Mouse (Mus musculus): ENCODE measurements at regions not wholly inside any gene's neighbourhood (a gene's known extent, or its start where the extent isn't known, plus 50 kb on each side); places are given as distances from the start of the nearest gene placed in this dataset.
A peak's percentile ranks its signal among the peaks of the same experiment; 100 is the strongest.

- Histone ChIP-seq H3K4me2 (ENCODE audit: low read depth, low read length) (no peak overlapping the region), H3K27me3 (ENCODE audit: insufficient read depth, low read length) (no peaks in the 10 kb centered on the region), H3K4me3 (ENCODE audit: low read length) (no peak overlapping the region), H3K9me3 (ENCODE audit: low read length) (no peaks in the 10 kb centered on the region), H3K9ac (replicated peaks; ENCODE audit: low read length) (no peak overlapping the region), H3K4me1 (ENCODE audit: insufficient read depth, low read length) (no peaks in the 10 kb centered on the region), H3K36me3 (ENCODE audit: insufficient read depth, low read length) (no peaks in the 10 kb centered on the region), H3K27ac (no peak overlapping the region)
- TF ChIP-seq CTCF (IDR thresholded peaks at IDR 0.05; ENCODE audit: low read depth): no peak
- no peak for DNase-seq (ENCODE audit: low spot score)
- ATAC-seq: no peak
These were observed 718.7 kb downstream of the Trhde start for GRCm38 (mm10) chr10:114083441-114083840.

- H3K4me1 ChIP-seq (ENCODE audit: insufficient read depth, low read length): no peaks in the 10 kb centered on the region
- TF ChIP-seq CTCF (IDR thresholded peaks at IDR 0.05; ENCODE audit: low read depth): no peak
These were observed 760.1 kb downstream of the Trhde start for GRCm38 (mm10) chr10:114041991-114042390.

GRCm38 (mm10) chr10:114013427-114013826, 788.7 kb downstream of the Trhde start:
- no peak for TF ChIP-seq CTCF (IDR thresholded peaks at IDR 0.05; ENCODE audit: low read depth)
- no peaks in the 10 kb centered on the region for H3K9me3 ChIP-seq (ENCODE audit: low read length)
- H3K4me2 ChIP-seq (ENCODE audit: low read depth, low read length): no peak overlapping the region
- H3K9ac ChIP-seq (replicated peaks; ENCODE audit: low read length): no peak overlapping the region
- no peaks in the 10 kb centered on the region for H3K36me3 ChIP-seq (ENCODE audit: insufficient read depth, low read length)
- peak; percentile 30 for DNase-seq (ENCODE audit: low spot score)
- H3K27me3 ChIP-seq (ENCODE audit: insufficient read depth, low read length): no peaks in the 10 kb centered on the region
- H3K27ac ChIP-seq: no peak overlapping the region
- peak; percentile 29; the same call in 1 of the 2 replicates for ATAC-seq
- no peak overlapping the region for H3K4me3 ChIP-seq (ENCODE audit: low read length)
- no peaks in the 10 kb centered on the region for H3K4me1 ChIP-seq (ENCODE audit: insufficient read depth, low read length)

More at GRCm38 (mm10) chr10:114041991-114042390, 760.1 kb downstream of the Trhde start:
- DNase-seq (ENCODE audit: low spot score) (no peak), ATAC-seq (no peak)
- no peak overlapping the region for H3K27ac ChIP-seq
- H3K4me3 ChIP-seq (ENCODE audit: low read length): no peak overlapping the region
- H3K36me3 ChIP-seq (ENCODE audit: insufficient read depth, low read length): no peaks in the 10 kb centered on the region
- no peak overlapping the region for H3K4me2 ChIP-seq (ENCODE audit: low read depth, low read length)
- H3K9ac ChIP-seq (replicated peaks; ENCODE audit: low read length): no peak overlapping the region
- no peaks in the 10 kb centered on the region for H3K27me3 ChIP-seq (ENCODE audit: insufficient read depth, low read length)
- H3K9me3 ChIP-seq (ENCODE audit: low read length): no peaks in the 10 kb centered on the region

GRCm38 (mm10) chr10:113985376-113985775, 816.7 kb downstream of the Trhde start:
- H3K9me3 ChIP-seq (ENCODE audit: low read length): no peaks in the 10 kb centered on the region
- H3K4me3 ChIP-seq (ENCODE audit: low read length): no peak overlapping the region
- H3K4me2 ChIP-seq (ENCODE audit: low read depth, low read length): no peak overlapping the region
- no peak for TF ChIP-seq CTCF (IDR thresholded peaks at IDR 0.05; ENCODE audit: low read depth)
- ATAC-seq (no peak), DNase-seq (ENCODE audit: low spot score) (no peak)
- H3K27ac ChIP-seq: no peak overlapping the region
- no peak overlapping the region for H3K9ac ChIP-seq (replicated peaks; ENCODE audit: low read length)
- H3K36me3 ChIP-seq (ENCODE audit: insufficient read depth, low read length): no peaks in the 10 kb centered on the region
- H3K27me3 ChIP-seq (ENCODE audit: insufficient read depth, low read length): no peaks in the 10 kb centered on the region
- H3K4me1 ChIP-seq (ENCODE audit: insufficient read depth, low read length): no peaks in the 10 kb centered on the region

- ATAC-seq (no peak), DNase-seq (ENCODE audit: low spot score) (peak; percentile 65)
- Histone ChIP-seq H3K4me2 (ENCODE audit: low read depth, low read length) (no peak overlapping the region), H3K27me3 (ENCODE audit: insufficient read depth, low read length) (no peaks in the 10 kb centered on the region), H3K36me3 (ENCODE audit: insufficient read depth, low read length) (no peaks in the 10 kb centered on the region), H3K4me1 (ENCODE audit: insufficient read depth, low read length) (no peaks in the 10 kb centered on the region), H3K4me3 (ENCODE audit: low read length) (no peak overlapping the region), H3K27ac (no peak overlapping the region), H3K9ac (replicated peaks; ENCODE audit: low read length) (no peak overlapping the region), H3K9me3 (ENCODE audit: low read length) (no peaks in the 10 kb centered on the region)
- TF ChIP-seq CTCF (IDR thresholded peaks at IDR 0.05; ENCODE audit: low read depth): no peak
- 45% methylated on average over 6 of the region's 6 CpGs for WGBS
These were observed 829.3 kb downstream of the Trhde start for GRCm38 (mm10) chr10:113972826-113973225.

- no peaks in the 10 kb centered on the region for H3K27me3 ChIP-seq (ENCODE audit: insufficient read depth, low read length)
- H3K9me3 ChIP-seq (ENCODE audit: low read length): no peaks in the 10 kb centered on the region
- 59% methylated on average over 3 of the region's 3 CpGs for WGBS
- H3K4me3 ChIP-seq (ENCODE audit: low read length): no peak overlapping the region
- DNase-seq (ENCODE audit: low spot score) (no peak), ATAC-seq (no peak)
- H3K36me3 ChIP-seq (ENCODE audit: insufficient read depth, low read length): no peaks in the 10 kb centered on the region
- H3K4me1 ChIP-seq (ENCODE audit: insufficient read depth, low read length): no peaks in the 10 kb centered on the region
- H3K27ac ChIP-seq: no peak overlapping the region
- H3K9ac ChIP-seq (replicated peaks; ENCODE audit: low read length): no peak overlapping the region
- no peak for TF ChIP-seq CTCF (IDR thresholded peaks at IDR 0.05; ENCODE audit: low read depth)
- no peak overlapping the region for H3K4me2 ChIP-seq (ENCODE audit: low read depth, low read length)
These were observed 855.3 kb downstream of the Trhde start for GRCm38 (mm10) chr10:113946801-113947200.

- no peak overlapping the region for H3K9ac ChIP-seq (replicated peaks; ENCODE audit: low read length)
- no peaks in the 10 kb centered on the region for H3K36me3 ChIP-seq (ENCODE audit: insufficient read depth, low read length)
- H3K27me3 ChIP-seq (ENCODE audit: insufficient read depth, low read length): no peaks in the 10 kb centered on the region
- no peak for ATAC-seq
- no peak overlapping the region for H3K27ac ChIP-seq
- DNase-seq (ENCODE audit: low spot score): no peak
- H3K4me1 ChIP-seq (ENCODE audit: insufficient read depth, low read length): no peaks in the 10 kb centered on the region
- no peaks in the 10 kb centered on the region for H3K9me3 ChIP-seq (ENCODE audit: low read length)
- WGBS: 56% methylated on average over 6 of the region's 6 CpGs
- no peak for TF ChIP-seq CTCF (IDR thresholded peaks at IDR 0.05; ENCODE audit: low read depth)
- H3K4me2 ChIP-seq (ENCODE audit: low read depth, low read length): no peak overlapping the region
- H3K4me3 ChIP-seq (ENCODE audit: low read length): no peak overlapping the region
These were observed 862.6 kb downstream of the Trhde start for GRCm38 (mm10) chr10:113939524-113939923.
